Mouse (Mus musculus) liver, embryonic 16.5 days (tissue): ENCODE measurements at regions not wholly inside any gene's neighbourhood (a gene's known extent, or its start where the extent isn't known, plus 50 kb on each side); places are given as distances from the start of the nearest gene placed in this dataset.

Experiments used
- ATAC-seq: fragments of 200-750 bp; cut with Nextera tagmentation; 2 replicates; pipeline ENCODE4 v1.8.0; 2017; ENCODE audit warnings: low read depth, mild to moderate bottlenecking, moderate number of reproducible peaks, moderate library complexity
- H3K27ac ChIP-seq: fragments of 300-500 bp; sonication (generic); 2 replicates; pipeline ENCODE4 v1.5.1; 2014; ENCODE audit warnings: mild to moderate bottlenecking, low read length
- H3K27me3 ChIP-seq: fragments of 300-500 bp; sonication (generic); 2 replicates; pipeline ENCODE4 v1.6.1; 2014; ENCODE audit warnings: low read depth, low read length, mixed read lengths; ENCODE audit not compliant: control insufficient read depth, insufficient read depth
- H3K36me3 ChIP-seq: fragments of 300-500 bp; sonication (generic); 2 replicates; pipeline ENCODE4 v1.6.1; 2014; ENCODE audit warnings: mild to moderate bottlenecking; ENCODE audit not compliant: control insufficient read depth, insufficient read depth
- H3K4me1 ChIP-seq: fragments of 300-500 bp; sonication (generic); 2 replicates; pipeline ENCODE4 v1.6.1; 2014; ENCODE audit warnings: low read depth, low read length, mixed read lengths; ENCODE audit not compliant: control insufficient read depth
- H3K4me2 ChIP-seq: fragments of 300-500 bp; sonication (generic); 2 replicates; pipeline ENCODE4 v1.6.1; 2014; ENCODE audit warnings: low read depth, low read length, mixed read lengths
- H3K4me3 ChIP-seq: fragments of 300-500 bp; sonication (generic); 2 replicates; pipeline ENCODE4 v1.5.1; 2014; ENCODE audit warnings: low read depth, mild to moderate bottlenecking, low read length
- H3K9ac ChIP-seq: fragments of 300-500 bp; sonication (generic); 2 replicates; pipeline ENCODE4 v1.6.1; 2014; ENCODE audit warnings: low read depth, low read length
- H3K9me3 ChIP-seq: fragments of 300-500 bp; sonication (generic); replicated peaks from 2 replicates; pipeline ENCODE4 v1.6.1; 2016; ENCODE audit warnings: low read length; ENCODE audit not compliant: control insufficient read depth
- whole genome bisulfite sequencing: fragments of 180-500 bp; shearing (Covaris S2); extraction: QIAGEN DNeasy Blood & Tissue Kit; methylation state at CpG from one replicate; pipeline ENCODE4 v1.1.7; 2014; ENCODE audit not compliant: insufficient replicate concordance; 5-methylcytosine and 5-hydroxymethylcytosine counted together

- ATAC-seq, result no peak
These were observed 345.2 kb upstream of the Trib2 start for GRCm38 (mm10) chr12:16161947-16162346.

GRCm38 (mm10) chr12:16157896-16158295, 341.2 kb upstream of the Trib2 start:
- 71% methylated on average over 7 of the region's 7 CpGs for WGBS
- no peak overlapping the region for H3K4me3 ChIP-seq
- ATAC-seq, result no peak

More at GRCm38 (mm10) chr12:16161947-16162346, 345.2 kb upstream of the Trib2 start:
- 56% methylated on average over 4 of the region's 4 CpGs for WGBS
- H3K9ac ChIP-seq, result no peak overlapping the region
- no peaks in the 10 kb centered on the region for H3K4me1 ChIP-seq
- H3K27ac ChIP-seq, result no peak overlapping the region
- no peaks in the 10 kb centered on the region for H3K9me3 ChIP-seq
- no peaks in the 10 kb centered on the region for H3K27me3 ChIP-seq
- no peak overlapping the region for H3K4me3 ChIP-seq
- no peaks in the 10 kb centered on the region for H3K36me3 ChIP-seq
- no peak overlapping the region for H3K4me2 ChIP-seq

GRCm38 (mm10) chr12:16155791-16156558, 339.3 kb upstream of the Trib2 start:
- H3K9me3 ChIP-seq, result no peaks in the 10 kb centered on the region
- no peak overlapping the region for H3K4me3 ChIP-seq
- no peaks in the 10 kb centered on the region for H3K4me1 ChIP-seq
- no peak for ATAC-seq
- no peaks in the 10 kb centered on the region for H3K27me3 ChIP-seq
- no peak overlapping the region for H3K9ac ChIP-seq
- H3K4me2 ChIP-seq, result no peak overlapping the region
- no peaks in the 10 kb centered on the region for H3K36me3 ChIP-seq
- no peak overlapping the region for H3K27ac ChIP-seq
- WGBS, result 34% methylated on average over 2 of the region's 2 CpGs

More at GRCm38 (mm10) chr12:16157896-16158295, 341.2 kb upstream of the Trib2 start:
- no peaks in the 10 kb centered on the region for H3K4me1 ChIP-seq
- H3K36me3 ChIP-seq, result no peaks in the 10 kb centered on the region
- no peak overlapping the region for H3K27ac ChIP-seq
- H3K9me3 ChIP-seq, result no peaks in the 10 kb centered on the region
- no peaks in the 10 kb centered on the region for H3K27me3 ChIP-seq
- H3K4me2 ChIP-seq, result no peak overlapping the region
- H3K9ac ChIP-seq, result no peak overlapping the region

- H3K4me3 ChIP-seq, result no peak overlapping the region
- ATAC-seq, result no peak
- H3K4me2 ChIP-seq, result no peak overlapping the region
- H3K27me3 ChIP-seq, result no peaks in the 10 kb centered on the region
- H3K4me1 ChIP-seq, result no peaks in the 10 kb centered on the region
- no peaks in the 10 kb centered on the region for H3K9me3 ChIP-seq
- no peaks in the 10 kb centered on the region for H3K36me3 ChIP-seq
- 31% methylated on average over 1 of the region's 1 CpGs for WGBS
- no peak overlapping the region for H3K9ac ChIP-seq
- H3K27ac ChIP-seq, result no peak overlapping the region
These were observed 337.5 kb upstream of the Trib2 start for GRCm38 (mm10) chr12:16154256-16154655.

- Histone ChIP-seq H3K4me3 (no peak overlapping the region), H3K9me3 (no peaks in the 10 kb centered on the region), H3K27ac (no peak overlapping the region), H3K4me1 (no peaks in the 10 kb centered on the region), H3K36me3 (no peaks in the 10 kb centered on the region), H3K9ac (no peak overlapping the region), H3K27me3 (no peaks in the 10 kb centered on the region), H3K4me2 (no peak overlapping the region)
- ATAC-seq, result no peak
- WGBS, result 70% methylated on average over 11 of the region's 11 CpGs
These were observed 335.4 kb upstream of the Trib2 start for GRCm38 (mm10) chr12:16152108-16152507.

- no peaks in the 10 kb centered on the region for H3K27me3 ChIP-seq
- 49% methylated on average over 5 of the region's 5 CpGs for WGBS
- no peaks in the 10 kb centered on the region for H3K4me1 ChIP-seq
- H3K36me3 ChIP-seq, result no peaks in the 10 kb centered on the region
- no peak for ATAC-seq
- H3K9ac ChIP-seq, result no peak overlapping the region
- no peak overlapping the region for H3K4me3 ChIP-seq
- no peak overlapping the region for H3K4me2 ChIP-seq
- no peaks in the 10 kb centered on the region for H3K9me3 ChIP-seq
- H3K27ac ChIP-seq, result no peak overlapping the region
These were observed 334.5 kb upstream of the Trib2 start for GRCm38 (mm10) chr12:16151170-16151702.

- H3K4me2 ChIP-seq, result no peak overlapping the region
- no peaks in the 10 kb centered on the region for H3K9me3 ChIP-seq
- ATAC-seq, result no peak
- H3K9ac ChIP-seq, result no peak overlapping the region
- no peak overlapping the region for H3K4me3 ChIP-seq
- WGBS, result 43% methylated on average over 2 of the region's 2 CpGs
- H3K27ac ChIP-seq, result no peak overlapping the region
- no peaks in the 10 kb centered on the region for H3K4me1 ChIP-seq
- no peaks in the 10 kb centered on the region for H3K36me3 ChIP-seq
- H3K27me3 ChIP-seq, result no peaks in the 10 kb centered on the region
These were observed 330.2 kb upstream of the Trib2 start for GRCm38 (mm10) chr12:16146919-16147318.

- Histone ChIP-seq H3K4me1 (no peaks in the 10 kb centered on the region), H3K9me3 (no peaks in the 10 kb centered on the region), H3K4me2 (no peak overlapping the region), H3K27ac (no peak overlapping the region), H3K4me3 (no peak overlapping the region), H3K9ac (no peak overlapping the region), H3K27me3 (no peaks in the 10 kb centered on the region), H3K36me3 (no peaks in the 10 kb centered on the region)
- ATAC-seq, result no peak
- WGBS, result 54% methylated on average over 7 of the region's 7 CpGs
These were observed 328.9 kb upstream of the Trib2 start for GRCm38 (mm10) chr12:16145621-16146020.

- Histone ChIP-seq H3K9ac (no peak overlapping the region), H3K4me3 (no peak overlapping the region), H3K36me3 (no peaks in the 10 kb centered on the region), H3K4me1 (no peaks in the 10 kb centered on the region), H3K4me2 (no peak overlapping the region), H3K9me3 (no peaks in the 10 kb centered on the region), H3K27ac (no peak overlapping the region), H3K27me3 (no peaks in the 10 kb centered on the region)
- ATAC-seq, result no peak
- WGBS, result 61% methylated on average over 4 of the region's 4 CpGs
These were observed 324.5 kb upstream of the Trib2 start for GRCm38 (mm10) chr12:16141193-16141592.
